Mouse (Mus musculus) embryo, embryonic 10.5 days (tissue): ENCODE data around the gene Lrrc18.

Source experiments
- DNase-seq: peaks from one replicate; pipeline ENCODE4 v3.0.0-alpha.2; 2015; ENCODE audit warnings: low spot score

The Lrrc18 gene

DNA sequence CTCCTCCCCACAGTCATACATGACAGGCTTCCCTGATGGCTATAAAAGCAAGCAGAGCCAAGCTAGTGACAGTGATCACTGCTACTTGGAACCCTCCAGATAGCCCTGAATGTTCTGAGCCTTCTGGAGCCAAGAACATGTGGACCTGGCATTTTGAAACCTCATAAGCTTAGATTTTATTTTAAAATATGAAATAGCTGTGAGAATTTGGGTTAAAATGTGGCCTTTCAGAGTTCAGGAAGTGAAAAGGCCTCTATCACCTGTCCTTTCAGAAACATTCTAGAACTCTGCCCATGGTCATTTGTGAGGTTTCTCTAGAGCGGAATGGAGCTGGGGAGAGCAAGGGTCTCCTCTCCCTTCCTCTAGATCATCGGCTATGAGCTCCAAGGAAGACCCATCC lies at the start of gene Lrrc18:
Gene Lrrc18 (plus strand): TSS at position 301 of the 400 bp plus-strand sequence.
- DNase-seq = no peak

DNA sequence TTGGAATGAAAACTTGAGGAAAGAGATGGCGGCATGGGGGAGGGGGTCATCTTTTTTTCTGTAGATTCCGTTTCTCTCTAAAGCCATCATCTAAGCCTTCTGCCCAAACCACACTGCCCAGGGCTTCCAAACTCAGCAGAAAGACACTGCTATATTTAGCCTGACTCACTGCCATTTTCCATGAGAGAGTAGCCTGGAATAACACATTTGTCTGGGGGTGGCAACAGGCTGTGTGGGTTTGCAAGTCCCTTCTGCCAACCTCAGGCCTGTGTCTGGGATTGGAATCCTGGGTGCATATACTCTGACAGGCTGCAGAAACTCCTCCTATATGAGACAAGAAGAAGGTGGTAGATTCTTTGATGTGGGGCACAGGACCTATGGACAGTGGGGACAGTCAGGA lies 43.7 kb upstream of the Lrrc18 start:
- DNase-seq = no peak

DNA sequence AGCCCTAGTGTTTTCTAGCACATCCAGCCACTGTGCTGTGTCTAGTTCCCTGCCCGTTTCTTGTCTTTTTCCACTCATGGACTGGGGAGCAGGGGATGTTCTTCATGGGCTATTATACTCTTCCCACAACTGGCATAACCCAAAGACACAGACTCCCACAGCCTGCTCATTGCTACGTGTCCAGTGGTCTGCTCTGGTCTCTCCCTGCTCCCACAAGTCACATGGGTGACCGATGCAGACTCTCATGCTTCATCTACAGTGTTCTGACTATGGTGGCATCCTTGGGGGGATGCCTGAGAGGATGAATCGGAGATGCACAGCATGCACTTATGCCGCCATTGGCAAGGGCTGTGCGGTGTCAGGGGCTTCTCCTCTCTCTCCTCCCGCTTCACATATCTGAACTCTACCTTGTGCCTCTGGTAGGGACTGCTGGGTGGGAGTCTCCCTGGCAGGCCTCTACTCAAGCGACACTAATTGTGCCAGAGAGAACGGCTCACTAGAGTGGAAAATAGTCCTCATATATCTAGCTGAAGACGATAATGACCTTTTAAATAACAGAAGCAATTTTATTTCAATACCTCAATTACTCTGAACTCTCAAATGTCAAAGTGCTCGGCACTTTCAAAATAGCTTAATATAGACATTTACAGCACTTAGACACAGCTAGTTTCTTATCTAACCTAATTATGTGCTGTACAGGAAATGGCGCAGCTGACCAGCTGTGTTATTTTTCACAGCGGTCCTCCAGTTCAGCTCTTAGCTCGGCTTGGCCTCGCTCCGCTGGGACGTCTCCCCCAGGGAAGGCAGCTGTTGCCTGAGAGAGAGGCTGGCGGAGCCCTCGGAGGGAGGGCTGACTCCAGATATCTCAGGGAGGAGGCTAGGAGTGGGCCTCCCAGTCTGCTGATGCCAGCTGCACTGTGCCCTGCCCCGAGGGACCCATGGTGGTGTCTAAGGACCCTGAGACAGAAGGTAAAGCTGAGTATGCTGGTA lies 40.6 kb upstream of the Lrrc18 start:
- DNase-seq = peak; percentile 42

DNA sequence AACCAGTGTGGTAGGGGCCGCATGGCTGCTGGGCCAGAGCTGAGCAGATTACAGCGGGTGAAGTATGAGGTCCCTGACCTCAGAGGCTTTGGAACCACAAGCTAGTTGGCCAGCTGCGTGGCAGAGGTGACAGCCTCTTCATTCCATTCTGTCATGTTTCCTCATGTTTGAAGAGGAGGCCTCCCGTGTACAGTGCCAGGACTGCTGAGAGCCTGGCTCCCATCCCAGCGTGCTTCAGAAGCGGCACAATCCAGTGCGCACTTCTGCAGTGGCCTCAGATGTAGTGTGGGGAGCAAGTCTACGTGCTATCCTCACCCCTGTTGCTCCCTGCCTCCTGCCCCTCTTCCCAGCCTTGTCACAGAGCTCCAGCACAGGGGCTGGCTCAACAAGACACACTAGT lies 34.7 kb upstream of the Lrrc18 start:
- no peak for DNase-seq

DNA sequence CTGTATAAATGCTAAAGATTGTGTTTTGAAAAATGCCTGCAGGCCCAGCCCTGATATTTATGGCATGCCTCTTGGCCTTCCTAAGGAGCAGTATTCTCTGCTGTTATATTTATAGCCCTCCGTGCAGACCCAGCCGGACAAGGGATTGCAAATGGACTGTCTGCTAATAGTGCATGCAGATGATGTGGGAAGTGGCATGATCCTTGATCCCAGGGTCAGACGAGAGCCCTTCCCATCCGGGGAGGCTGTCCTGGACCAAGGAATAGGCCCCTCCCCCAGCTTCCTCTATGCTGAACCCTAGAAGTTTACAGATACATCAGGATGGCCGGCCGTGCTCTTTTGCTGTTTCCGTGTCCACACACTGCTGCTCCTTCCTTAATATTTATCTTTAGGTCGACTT lies 32.5 kb upstream of the Lrrc18 start:
- peak; percentile 43 for DNase-seq

DNA sequence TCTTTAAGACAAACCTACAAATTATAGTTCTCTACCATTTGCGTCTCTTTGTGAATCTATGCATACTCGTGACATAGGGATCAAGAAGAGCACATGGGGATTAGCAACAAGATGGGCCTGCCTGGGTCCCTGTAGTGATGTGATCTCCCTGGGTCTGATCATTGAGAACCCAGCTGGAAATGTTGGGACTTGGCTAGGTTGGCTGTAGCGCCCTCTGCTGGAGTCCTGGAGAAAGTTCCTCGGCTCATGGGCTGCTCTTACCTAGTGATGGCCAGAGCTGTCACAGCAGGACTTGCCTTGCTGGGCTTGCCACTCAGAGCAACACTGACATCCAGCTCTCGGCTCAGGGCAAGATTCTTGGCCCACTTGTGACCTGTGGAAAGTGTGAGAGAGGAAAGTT lies 30.7 kb upstream of the Lrrc18 start:
- DNase-seq = peak; percentile 86

DNA sequence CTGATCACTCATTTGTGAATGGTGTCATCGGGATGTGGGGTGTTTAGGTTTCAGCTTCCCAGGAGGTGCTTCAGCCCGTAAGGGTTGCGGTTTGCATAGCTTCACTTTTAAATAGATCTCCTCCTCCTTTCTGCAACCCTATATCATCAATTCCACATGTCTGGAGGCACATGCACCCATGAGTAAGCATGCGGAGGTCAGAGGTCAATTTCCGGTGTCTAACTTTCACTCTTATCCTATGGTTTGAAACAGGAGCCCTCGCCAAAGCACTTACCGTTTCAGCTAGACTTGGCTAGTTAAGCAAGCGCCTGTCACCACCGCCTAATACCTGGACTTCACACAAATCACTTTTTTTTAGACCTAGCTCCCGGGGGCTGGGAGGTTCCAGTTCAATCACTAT lies 26.4 kb upstream of the Lrrc18 start:
- peak; percentile 54 for DNase-seq

DNA sequence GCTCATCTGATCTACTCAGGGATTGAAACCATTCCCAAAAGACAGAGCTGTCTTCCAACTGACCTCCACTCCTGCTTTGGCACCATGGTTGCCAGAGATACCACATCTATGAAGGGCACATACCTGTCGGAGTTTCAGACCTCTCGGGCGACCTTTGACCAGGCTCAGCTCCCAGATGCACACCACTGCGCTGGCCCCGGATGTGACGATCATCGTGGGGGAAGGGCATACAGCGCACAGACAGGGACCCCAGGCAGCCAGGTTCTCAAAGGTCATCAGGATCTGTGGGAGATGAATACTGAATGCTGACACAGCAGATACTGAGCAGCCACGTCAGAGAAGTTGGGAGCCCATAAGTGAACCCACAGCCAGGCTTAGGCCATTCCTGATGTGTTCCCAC lies 20.5 kb upstream of the Lrrc18 start:
- no peak for DNase-seq

DNA sequence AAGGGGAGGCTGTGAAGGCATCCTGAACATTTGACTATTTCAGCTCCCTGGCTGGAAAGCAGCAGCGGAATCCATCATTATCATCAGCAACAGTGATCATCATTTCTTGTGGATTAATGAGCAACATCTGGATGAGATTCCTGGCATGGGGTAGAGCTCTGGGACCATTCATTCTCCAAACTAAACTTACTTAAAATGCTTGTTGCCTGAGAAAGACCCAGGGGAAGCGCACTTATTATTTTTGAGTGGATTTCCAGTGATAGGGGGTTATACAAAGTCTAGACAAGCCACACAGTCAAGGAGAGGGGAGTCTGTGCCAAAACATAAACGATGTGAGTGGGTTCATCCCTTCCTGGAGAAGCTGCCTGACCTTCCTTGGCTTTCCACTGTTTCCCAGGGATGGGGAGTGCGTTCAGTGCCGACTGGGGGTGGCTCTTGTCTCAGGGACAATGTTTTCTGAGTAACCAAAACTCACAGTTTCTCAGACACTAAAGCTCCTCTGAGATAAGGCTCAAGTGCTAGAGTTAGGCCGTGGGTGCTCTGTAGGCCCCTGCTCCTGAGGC lies 6.9 kb upstream of the Lrrc18 start:
- DNase-seq = no peak

DNA sequence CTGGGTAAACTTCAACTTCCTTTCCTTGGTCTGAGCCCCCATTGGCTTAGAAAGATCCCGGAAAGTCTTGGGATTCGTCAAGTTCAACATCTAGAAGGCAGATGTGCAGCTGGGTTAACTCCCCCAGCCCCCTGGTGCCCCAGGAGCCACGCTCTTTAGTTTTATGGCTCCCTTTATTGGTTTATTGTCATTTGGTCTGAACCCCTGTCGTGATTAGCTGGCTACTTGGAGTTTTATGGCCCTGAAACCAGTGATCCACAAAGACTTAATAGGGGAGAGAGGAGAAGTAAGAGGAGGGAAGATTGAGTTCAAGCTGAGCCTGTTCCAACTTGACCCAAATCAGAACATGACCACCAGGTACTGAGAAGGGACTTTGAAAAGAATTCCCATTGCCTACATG lies 4.5 kb upstream of the Lrrc18 start:
- DNase-seq = peak; percentile 36

DNA sequence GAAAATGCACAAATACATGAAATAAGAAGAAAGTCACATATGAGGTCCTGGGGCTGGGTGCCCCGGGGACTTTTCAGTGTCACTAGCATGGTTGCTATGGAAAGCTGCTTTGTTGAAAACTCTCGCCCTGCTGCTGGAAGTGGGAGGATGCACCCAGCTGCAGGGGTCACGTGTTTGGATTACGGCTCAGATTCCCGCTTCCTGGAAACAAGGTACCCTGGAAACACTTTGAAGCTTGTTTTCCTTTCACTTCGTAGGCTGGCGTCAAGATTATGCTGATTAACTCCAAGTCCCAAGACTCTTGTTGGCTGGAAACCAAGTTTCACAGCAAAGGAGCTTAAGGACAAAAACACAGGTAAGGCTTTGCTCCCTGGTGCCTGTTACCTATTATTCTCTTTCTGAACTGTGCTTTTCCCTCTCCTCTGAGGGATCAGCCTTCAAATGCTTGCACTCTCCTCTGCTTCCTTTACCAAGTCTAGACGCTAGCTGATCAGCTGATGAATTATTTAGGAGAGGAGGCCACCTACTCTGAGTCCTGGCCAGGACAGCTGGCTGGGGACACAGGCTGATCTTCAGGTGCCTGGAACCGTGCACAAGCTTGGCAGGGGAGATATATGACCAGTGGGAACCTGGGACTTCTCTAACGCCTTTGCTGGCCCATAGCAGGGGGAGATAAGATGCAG lies 3.9 kb downstream of the Lrrc18 start:
- peak; percentile 77 for DNase-seq

DNA sequence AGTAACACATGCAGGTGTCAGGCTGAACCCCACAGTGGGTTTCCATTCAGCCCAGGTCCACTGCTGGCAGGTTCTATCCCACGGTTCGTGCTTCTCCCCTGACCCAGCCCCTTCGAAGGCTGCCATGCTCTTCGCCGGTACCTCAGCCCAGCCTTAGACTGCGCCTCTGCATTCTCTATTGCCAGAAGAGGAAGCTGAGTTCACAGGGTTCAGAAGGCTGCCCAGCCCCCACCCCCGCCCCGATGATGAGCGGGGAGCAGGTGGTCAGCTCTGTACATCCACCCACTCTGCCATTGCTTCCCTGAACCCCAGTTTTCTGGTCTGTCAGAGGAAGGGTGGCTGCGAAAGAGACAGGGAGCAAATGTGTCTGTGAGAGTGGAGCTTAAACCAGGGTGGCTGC lies 8.3 kb downstream of the Lrrc18 start:
- DNase-seq = no peak

DNA sequence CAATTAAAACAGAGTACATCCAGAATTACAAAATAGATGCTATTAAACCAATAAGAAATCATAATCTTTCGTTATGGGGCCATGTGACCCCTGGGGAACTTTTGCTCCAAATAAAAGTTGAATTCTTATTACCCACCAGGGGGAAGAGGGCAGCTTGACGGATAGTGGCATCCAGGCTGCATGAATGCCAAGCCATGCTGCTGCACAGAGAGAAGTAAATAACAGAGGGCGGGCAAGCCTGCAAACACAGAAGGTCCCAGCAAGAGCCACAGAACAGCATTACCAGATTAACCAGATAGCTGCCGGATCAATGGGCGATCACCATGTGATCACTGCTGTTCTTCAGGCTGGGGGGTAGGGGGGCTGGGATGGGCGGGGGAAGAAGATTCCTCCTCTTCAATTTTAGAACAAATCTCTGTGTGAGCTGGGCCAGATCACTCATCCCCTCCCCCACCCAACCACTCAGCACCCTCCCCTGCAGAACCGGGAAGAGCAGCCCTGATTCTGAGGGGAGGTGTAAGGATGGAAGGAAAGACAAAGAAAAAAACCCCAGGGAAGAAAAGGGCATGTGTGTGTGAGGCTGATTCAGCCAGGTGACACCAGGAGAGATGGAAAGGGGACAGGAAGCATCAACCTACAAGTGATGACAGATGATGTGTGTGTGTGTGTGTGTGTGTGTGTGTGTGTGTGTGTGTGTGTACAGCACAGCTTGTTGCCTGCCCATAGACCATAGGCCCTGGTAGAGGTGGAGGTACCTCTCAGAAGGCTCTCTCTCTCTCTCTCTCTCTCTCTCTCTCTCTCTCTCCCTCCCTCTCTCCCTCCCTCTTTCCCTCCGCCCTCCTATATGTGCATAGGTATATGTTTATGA lies 9.2 kb downstream of the Lrrc18 start:
- no peak for DNase-seq

DNA sequence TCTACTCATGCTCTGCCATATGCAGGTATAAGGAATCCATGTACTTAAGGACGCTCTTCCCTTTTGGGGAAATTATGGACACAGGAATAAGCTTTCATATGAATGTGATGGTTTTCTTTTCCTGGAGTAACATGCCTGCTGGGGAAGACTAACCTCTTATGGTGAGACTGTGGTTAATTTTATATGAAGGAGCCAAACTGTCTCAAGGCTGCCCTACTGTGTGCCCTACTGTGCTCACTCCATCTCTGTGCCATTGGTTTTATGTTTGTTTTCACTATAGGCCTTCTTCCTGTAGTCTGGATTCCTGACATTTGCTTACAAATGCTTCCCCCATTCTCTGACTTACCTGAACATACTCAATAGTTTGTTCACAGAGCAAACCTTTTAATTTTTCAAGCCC lies 13.9 kb downstream of the Lrrc18 start:
- DNase-seq = no peak

DNA sequence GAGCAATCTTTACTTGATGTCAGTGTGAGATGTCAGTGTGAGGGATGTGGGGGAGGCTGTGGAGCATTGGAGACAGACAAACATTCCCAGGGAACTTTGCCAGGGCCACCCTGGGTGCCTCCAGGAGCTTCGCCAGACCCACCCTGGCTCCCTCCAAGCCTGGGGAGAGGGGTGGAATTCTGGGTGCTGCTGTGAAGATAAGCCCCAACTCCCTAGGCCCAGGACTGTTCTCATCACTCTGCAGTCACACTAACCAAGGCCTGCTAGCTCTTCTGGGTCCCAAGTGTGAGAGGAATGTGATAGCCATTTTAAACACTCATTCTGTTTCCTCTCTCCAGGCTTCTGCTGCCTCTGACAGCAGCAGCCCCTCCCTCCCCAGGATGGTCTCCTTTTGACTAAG lies 16.5 kb downstream of the Lrrc18 start:
- no peak for DNase-seq

DNA sequence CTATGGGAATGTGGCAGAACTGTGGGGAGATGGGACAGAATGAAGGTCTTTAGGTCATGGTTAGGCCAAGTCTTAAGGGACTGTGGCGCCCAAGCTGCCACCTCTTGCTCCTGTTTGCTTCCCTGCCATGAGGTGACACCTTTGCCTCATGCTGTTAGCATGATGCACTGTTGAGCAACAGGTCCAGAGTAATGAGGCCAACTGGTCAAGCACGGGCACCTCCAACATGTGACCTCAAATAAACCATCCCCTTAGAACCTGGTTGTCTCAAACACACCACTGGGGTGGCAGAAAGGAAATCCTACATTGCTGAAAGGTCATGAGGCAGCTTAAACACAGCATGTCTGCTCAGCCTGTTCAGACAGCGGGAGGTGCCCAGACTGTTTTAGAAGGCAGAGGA lies 27.9 kb downstream of the Lrrc18 start:
- DNase-seq = no peak

DNA sequence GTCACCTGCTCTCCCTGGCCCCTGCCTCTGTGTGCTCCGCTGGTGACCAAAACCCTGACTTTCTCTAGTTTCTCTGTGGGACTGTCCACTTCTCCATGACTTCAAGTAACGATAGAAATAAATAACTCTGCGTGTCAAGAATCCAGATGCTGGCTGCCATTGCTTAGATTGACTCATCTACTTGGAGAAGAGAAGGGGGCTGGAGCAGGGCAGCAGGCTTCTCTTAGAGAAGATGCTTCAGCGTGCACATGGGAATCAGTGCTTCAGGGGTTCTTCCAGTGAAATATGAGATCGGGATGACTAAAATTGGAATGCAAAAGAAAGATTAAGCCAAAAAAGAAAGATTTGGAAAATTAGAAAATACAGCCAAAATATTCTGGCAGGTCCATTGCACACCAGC lies 28.4 kb downstream of the Lrrc18 start:
- DNase-seq = no peak

DNA sequence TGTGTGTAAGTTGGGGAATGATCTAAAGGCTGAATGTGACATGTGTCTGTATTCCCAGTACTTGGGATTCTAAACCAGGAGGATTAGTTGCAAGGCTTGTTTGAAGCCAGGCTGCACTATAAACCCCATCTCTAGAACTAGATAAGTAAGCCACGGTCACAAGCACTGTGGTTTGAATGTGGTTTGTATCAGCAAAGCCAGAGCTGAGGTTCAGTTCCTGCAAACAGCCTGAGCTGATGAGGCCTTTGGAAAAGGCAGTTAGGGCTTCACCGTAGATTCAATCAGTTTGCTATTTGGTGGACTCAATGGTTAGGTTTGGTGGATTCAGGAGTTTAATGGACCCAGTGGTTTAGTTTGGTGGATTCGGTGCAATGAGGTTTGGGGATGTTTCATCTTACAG lies 39.7 kb downstream of the Lrrc18 start:
- DNase-seq = no peak

DNA sequence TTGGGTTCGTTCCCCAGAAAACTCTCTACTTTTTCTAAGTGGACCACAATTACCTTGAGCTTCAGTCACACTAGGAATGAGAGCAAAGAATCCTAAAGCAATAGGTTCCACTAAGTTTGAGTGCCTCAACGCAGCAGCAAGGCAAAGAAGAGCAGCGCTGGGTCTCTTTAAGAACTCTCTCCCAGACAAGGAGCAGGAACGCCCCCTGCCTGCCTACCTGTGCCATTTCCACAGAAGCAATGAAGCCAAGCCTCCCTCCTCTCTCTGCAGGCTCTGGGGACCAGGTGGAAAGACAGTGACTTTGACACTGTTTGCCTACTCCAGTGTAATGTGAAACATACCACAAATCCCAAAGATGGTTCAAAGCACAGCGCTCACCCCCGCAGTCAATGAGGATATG lies 42.2 kb downstream of the Lrrc18 start:
- DNase-seq = peak; percentile 71

DNA sequence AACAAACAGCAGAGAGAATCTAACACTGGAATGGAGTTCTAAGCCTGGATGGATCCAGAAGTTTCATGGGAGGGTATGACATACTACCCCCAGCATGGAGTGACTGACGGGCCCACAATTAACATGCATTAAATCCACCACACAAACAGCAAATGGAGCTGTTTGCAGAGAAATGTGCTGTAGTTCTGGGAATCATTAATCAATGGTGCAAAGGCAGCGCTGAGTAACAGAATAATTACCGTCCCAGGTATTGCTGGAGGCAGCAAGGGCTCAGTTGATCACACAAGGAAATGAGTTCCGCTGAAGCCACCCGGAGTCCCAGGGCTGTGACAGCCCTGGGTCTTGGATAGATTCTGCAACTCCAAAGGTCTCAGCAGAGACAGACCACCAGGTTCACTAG lies 44.2 kb downstream of the Lrrc18 start:
- DNase-seq = no peak

DNA sequence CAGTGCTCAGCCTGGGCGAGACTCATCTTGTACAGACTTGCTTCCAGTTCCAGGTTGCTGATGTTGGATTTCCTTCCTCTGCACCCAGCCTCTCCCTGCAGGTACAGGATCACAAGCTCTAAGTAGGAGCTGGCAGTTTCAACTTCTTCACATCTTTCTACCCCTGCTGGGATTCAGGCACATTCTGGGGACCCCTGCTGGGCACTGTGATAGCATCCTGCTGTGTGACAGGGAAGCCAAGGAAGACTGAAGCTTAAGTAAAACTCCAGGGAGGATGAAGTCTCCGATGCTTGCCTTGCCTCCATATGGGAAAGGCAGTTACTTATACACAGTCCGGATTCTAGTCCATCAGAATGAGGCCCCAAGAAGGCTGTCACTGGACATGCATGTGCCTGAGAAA lies 45.6 kb downstream of the Lrrc18 start:
- peak; percentile 9 for DNase-seq

DNA sequence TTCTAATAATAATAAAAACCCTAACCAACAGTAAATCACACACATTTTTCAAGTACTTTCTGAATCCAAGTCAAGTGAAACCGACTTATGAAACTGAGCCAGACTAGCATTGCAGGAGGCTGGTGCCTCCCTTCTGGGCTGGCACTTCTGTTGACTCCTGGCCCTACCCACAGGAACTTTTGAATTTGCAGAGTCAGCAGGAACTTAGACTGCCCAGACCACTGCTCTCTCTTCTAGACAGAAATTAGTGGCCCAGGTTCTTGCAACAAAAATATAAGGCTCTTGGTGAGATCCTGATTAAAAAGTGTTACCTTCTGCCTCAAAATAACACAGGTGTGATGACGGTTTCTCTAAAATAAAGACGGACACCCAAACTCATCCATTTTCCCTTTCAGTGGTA lies 54.0 kb downstream of the Lrrc18 start:
- DNase-seq = no peak
